Comparison of ENCODE assay signal across 24 mouse cellular contexts in genomic region chr9:54308209-54308608, GRCm38 (mm10). TPM values are rescaled to one million over a fixed set of nuclear protein-coding genes. Genes with fewer than 3 reads are reported as not detected.
DNase-seq lines count a peak whose midpoint lies in the region; ATAC-seq and TF ChIP-seq lines count a peak whose summit lies in the region.
"Had no signal": no experiment of that assay in that cellular context is flagged by ENCODE, and none has a peak within 500 bp of the region (broad histone marks: within the 10 kb centered on the region; RNA-seq: fewer than 3 reads in every experiment).

No protein-coding gene starts in this region.

- 0 out of 2 replicates have a peak overlapping the region, but pooled peaks have one; percentile 26 for H3K27ac ChIP-seq in liver, adult 2 months (replicated peaks; ENCODE audit: insufficient read depth, low read depth, low read length)
- H3K27ac ChIP-seq in liver, embryonic 12.5 days = no peak overlapping the region
- 0 out of 2 replicates have a peak overlapping the region, but pooled peaks have one; percentile 34 for H3K27ac ChIP-seq in liver, postnatal 0 days (ENCODE audit: low read depth)
- H3K27ac ChIP-seq in liver, embryonic 11.5 days (ENCODE audit: low read depth, low read length) = no peak overlapping the region

- no peaks in the 10 kb centered on the region for H3K36me3 ChIP-seq in liver, adult 2 months (ENCODE audit: control insufficient read depth, insufficient read depth, low read length)
- H3K36me3 ChIP-seq in liver, embryonic 12.5 days = no peaks in the 10 kb centered on the region
- no peaks in the 10 kb centered on the region for H3K36me3 ChIP-seq in liver, postnatal 0 days (replicated peaks; ENCODE audit: insufficient read depth, low read length)
- H3K36me3 ChIP-seq in liver, embryonic 11.5 days (ENCODE audit: control insufficient read depth, insufficient read depth, low read length) = no peaks in the 10 kb centered on the region
- H3K36me3 ChIP-seq: G1E had no signal

- ATAC-seq in liver, embryonic 12.5 days = no peak
- peak; percentile 91 for ATAC-seq in liver, postnatal 0 days
- no peak for ATAC-seq in liver, embryonic 11.5 days (replicated peaks; ENCODE audit: low FRiP score)
- ATAC-seq: activated CD4-positive, CD25-positive, alpha-beta regulatory T cell, adult 4 months; CD4-positive, CD25-positive, alpha-beta regulatory T cell, adult 4 months; Patski had no signal

- no peak for TF ChIP-seq EP300 in liver, postnatal 0 days (IDR thresholded peaks at IDR 0.05; ENCODE audit: low read depth)

- TF ChIP-seq CTCF in liver, adult 2 months (IDR thresholded peaks at IDR 0.05; ENCODE audit: low read depth, low read length) = no peak
- no peak for TF ChIP-seq CTCF in liver, postnatal 0 days (IDR thresholded peaks at IDR 0.05; ENCODE audit: low read depth)

- DNase-seq in liver, adult 2 months (ENCODE audit: extremely low read depth, low read depth, low spot score) = no peak
- peak; percentile 25 for DNase-seq in liver, postnatal 0 days
- DNase-seq in liver, embryonic 11.5 days (ENCODE audit: low spot score) = no peak
- DNase-seq: adrenal gland, adult 2 months; adrenal gland, adult 8-10 months; adrenal gland, postnatal 10 days; adrenal gland, postnatal 14 days; adrenal gland, postnatal 25 days; adrenal gland, postnatal 36 days; B cell, adult 2 months; cerebellum, adult 11 months; cerebellum, adult 11-12 months; cerebellum, adult 18-20 months had no signal

- no peak overlapping the region for H3K4me2 ChIP-seq in liver, embryonic 12.5 days
- H3K4me2 ChIP-seq in liver, postnatal 0 days (ENCODE audit: low read depth, low read length) = no peak overlapping the region
- no peak overlapping the region for H3K4me2 ChIP-seq in liver, embryonic 11.5 days

- no peak for TF ChIP-seq POLR2A in liver, adult 2 months (IDR thresholded peaks at IDR 0.05; ENCODE audit: extremely low read depth, insufficient read depth, low read length)

- H3K79me2 ChIP-seq in liver, adult 2 months (ENCODE audit: control insufficient read depth, insufficient read depth, low read length) = no peaks in the 10 kb centered on the region

- H3K9ac ChIP-seq in liver, adult 2 months (ENCODE audit: low read depth, low read length) = no peak overlapping the region
- H3K9ac ChIP-seq in liver, embryonic 12.5 days = no peak overlapping the region
- no peak overlapping the region for H3K9ac ChIP-seq in liver, postnatal 0 days (replicated peaks)
- H3K9ac ChIP-seq in liver, embryonic 11.5 days (ENCODE audit: low read depth, low read length) = no peak overlapping the region

- no peaks in the 10 kb centered on the region for H3K9me3 ChIP-seq in liver, embryonic 12.5 days (replicated peaks)
- H3K9me3 ChIP-seq in liver, postnatal 0 days (ENCODE audit: low read length) = no peaks in the 10 kb centered on the region
- H3K9me3 ChIP-seq in liver, embryonic 11.5 days (ENCODE audit: control insufficient read depth, low read length) = no peaks in the 10 kb centered on the region
- H3K9me3 ChIP-seq: G1E had no signal

- H3K4me1 ChIP-seq in liver, adult 2 months (ENCODE audit: control insufficient read depth, insufficient read depth, low read length) = peaks cover 9% of the 10 kb centered on the region
- no peaks in the 10 kb centered on the region for H3K4me1 ChIP-seq in liver, embryonic 12.5 days
- no peaks in the 10 kb centered on the region for H3K4me1 ChIP-seq in liver, postnatal 0 days (ENCODE audit: insufficient read depth)
- no peaks in the 10 kb centered on the region for H3K4me1 ChIP-seq in liver, embryonic 11.5 days (replicated peaks; ENCODE audit: control insufficient read depth, insufficient read depth, low read length)

- no peak overlapping the region for H3K4me3 ChIP-seq in liver, adult 2 months (ENCODE audit: insufficient read depth, low read depth, low read length)
- H3K4me3 ChIP-seq in liver, embryonic 12.5 days = no peak overlapping the region
- H3K4me3 ChIP-seq in liver, postnatal 0 days (ENCODE audit: low read depth, low read length) = no peak overlapping the region
- no peak overlapping the region for H3K4me3 ChIP-seq in liver, embryonic 11.5 days (ENCODE audit: low read depth, low read length)

- WGBS in liver, adult 2 months = 22% methylated on average over 1 of the region's 1 CpGs
- 60% methylated on average over 1 of the region's 1 CpGs for WGBS in liver, embryonic 12.5 days (ENCODE audit: insufficient replicate concordance)
- 50% methylated on average over 1 of the region's 1 CpGs for WGBS in liver, postnatal 0 days (ENCODE audit: insufficient replicate concordance)
- 73% methylated on average over 1 of the region's 1 CpGs for WGBS in liver, embryonic 11.5 days

- H3K27me3 ChIP-seq in liver, adult 2 months (ENCODE audit: control insufficient read depth, insufficient read depth, low read length) = no peaks in the 10 kb centered on the region
- H3K27me3 ChIP-seq in liver, embryonic 12.5 days (replicated peaks) = no peaks in the 10 kb centered on the region
- H3K27me3 ChIP-seq in liver, postnatal 0 days (ENCODE audit: insufficient read depth, low read length) = no peaks in the 10 kb centered on the region
- H3K27me3 ChIP-seq in liver, embryonic 11.5 days (replicated peaks; ENCODE audit: control insufficient read depth, insufficient read depth, low read length) = no peaks in the 10 kb centered on the region

RNA-seq across cellular contexts. Expression of gene Gldn, which starts 21.9 kb away (rescaled TPM):
- not detected in 2 replicates for total RNA-seq in liver, adult 2 months (2014; rRNA removed)
- polyA plus RNA-seq in liver, adult 2 months (2012; rRNA removed) = not detected in 2 replicates
- 0.04 TPM in 1 of 2 replicates, not detected in the other for polyA plus RNA-seq in liver, embryonic 12.5 days (2016; fragmentation: Nextera tagmentation; extraction: Ambion mirVana)
- polyA plus RNA-seq in liver, postnatal 0 days (2015; fragmentation: Nextera tagmentation; extraction: Ambion mirVana) = not detected in 2 replicates
- 0.05 TPM in 1 of 2 replicates, not detected in the other for polyA plus RNA-seq in liver, embryonic 11.5 days (2014; fragmentation: Nextera tagmentation; extraction: Ambion mirVana)
- total RNA-seq: CH12.LX, ES-E14, MEL had no signal
- polyA plus RNA-seq: C2C12; CD4-positive, CD25-positive, alpha-beta regulatory T cell, adult 4 months; G1E had no signal

RNA-seq across cellular contexts. Expression of gene Cyp19a1, which starts 40.3 kb away (rescaled TPM):
- not detected in 2 replicates for total RNA-seq in liver, adult 2 months (2014; rRNA removed)
- not detected in 2 replicates for polyA plus RNA-seq in liver, adult 2 months (2012; rRNA removed)
- polyA plus RNA-seq in liver, embryonic 12.5 days (2016; fragmentation: Nextera tagmentation; extraction: Ambion mirVana) = not detected in 2 replicates
- polyA plus RNA-seq in liver, postnatal 0 days (2015; fragmentation: Nextera tagmentation; extraction: Ambion mirVana) = not detected in 2 replicates
- not detected in 2 replicates for polyA plus RNA-seq in liver, embryonic 11.5 days (2014; fragmentation: Nextera tagmentation; extraction: Ambion mirVana)
- total RNA-seq: adrenal gland, adult 18-20 months; adrenal gland, adult 2 months; adrenal gland, adult 8-10 months; adrenal gland, postnatal 10 days; adrenal gland, postnatal 14 days; adrenal gland, postnatal 25 days; adrenal gland, postnatal 36 days; adrenal gland, postnatal 4 days; CH12.LX; ES-E14; MEL had no signal
- polyA plus RNA-seq: activated CD4-positive, CD25-positive, alpha-beta regulatory T cell, adult 4 months; adrenal gland, adult 2 months; C2C12; G1E; Patski had no signal

Comparison
In these comparisons a context has a peak if more than half of its experiments do, and no peak if none do; other contexts are left out.
1. H3K27ac ChIP-seq: peak in liver, adult 2 months (single experiment) and liver, postnatal 0 days (single experiment); none in liver, embryonic 12.5 days (single experiment) and liver, embryonic 11.5 days (single experiment).